Mouse (Mus musculus) limb, embryonic 10.5 days (tissue): Measurements from ENCODE around the gene Dusp2. TPM values are rescaled to one million over a fixed set of nuclear protein-coding genes. Genes with fewer than 3 reads are reported as not detected.

Source experiments
- DNase-seq: peaks from one replicate; pipeline ENCODE4 v3.0.0-alpha.2; 2017; ENCODE audit warnings: low spot score
- H3K27ac ChIP-seq: fragments of 300-500 bp; sonication (generic); 2 replicates; pipeline ENCODE4 v1.5.1; 2016; ENCODE audit warnings: mild to moderate bottlenecking
- H3K27me3 ChIP-seq: fragments of 300-500 bp; sonication (generic); 2 replicates; pipeline ENCODE4 v1.6.1; 2016; ENCODE audit warnings: low read depth, mild to moderate bottlenecking; ENCODE audit not compliant: poor library complexity, severe bottlenecking
- H3K36me3 ChIP-seq: fragments of 300-500 bp; sonication (generic); 2 replicates; pipeline ENCODE4 v1.6.1; 2016; ENCODE audit warnings: mild to moderate bottlenecking, moderate library complexity
- H3K4me1 ChIP-seq: fragments of 300-500 bp; sonication (generic); 2 replicates; pipeline ENCODE4 v1.6.1; 2016
- H3K4me3 ChIP-seq: fragments of 300-500 bp; sonication (generic); 2 replicates; pipeline ENCODE4 v1.5.1; 2016; ENCODE audit warnings: mild to moderate bottlenecking, moderate library complexity
- H3K9me3 ChIP-seq: fragments of 300-500 bp; sonication (generic); replicated peaks from 2 replicates; pipeline ENCODE4 v1.6.1; 2016; ENCODE audit warnings: mild to moderate bottlenecking
- WGBS: fragments of 180-500 bp; shearing (Covaris S2); methylation state at CpG from one replicate; pipeline ENCODE4 v1.1.7; 2016; 5-methylcytosine and 5-hydroxymethylcytosine counted together
- polyA plus RNA-seq: library from polyadenylated mRNA; unstranded; fragments of >200 nt; fragmentation: Nextera tagmentation; extraction: Ambion mirVana; gene quantifications from 2 replicates; pipeline ENCODE4 v1.2.1, GENCODE M21; 2016

Gene Dusp2
- polyA plus RNA-seq, 1 experiment from 2014 or later = 6.4 TPM

- Histone ChIP-seq H3K9me3 (no peaks in the 10 kb centered on the region), H3K27me3 (no peaks in the 10 kb centered on the region), H3K36me3 (no peaks in the 10 kb centered on the region), H3K4me3 (no peak overlapping the region), H3K4me1 (peaks cover 21% of the 10 kb centered on the region), H3K27ac (no peak overlapping the region)
- no peak for DNase-seq
- 60% methylated on average over 7 of the region's 7 CpGs for WGBS
Observed at GRCm38 (mm10) chr2:127375759-127376341, 39.9 kb downstream of the Dusp2 start.

GRCm38 (mm10) chr2:127376423-127377051 lies 40.6 kb downstream of the Dusp2 start:
- Histone ChIP-seq H3K4me3 (no peak overlapping the region), H3K27ac (no peak overlapping the region), H3K9me3 (no peaks in the 10 kb centered on the region), H3K36me3 (no peaks in the 10 kb centered on the region), H3K27me3 (no peaks in the 10 kb centered on the region), H3K4me1 (peaks cover 14% of the 10 kb centered on the region)
- no peak for DNase-seq
- 80% methylated on average over 6 of the region's 6 CpGs for WGBS

GRCm38 (mm10) chr2:127377942-127378610 lies 42.1 kb downstream of the Dusp2 start:
- DNase-seq = no peak
- 70% methylated on average over 7 of the region's 7 CpGs for WGBS
- Histone ChIP-seq H3K9me3 (no peaks in the 10 kb centered on the region), H3K36me3 (no peaks in the 10 kb centered on the region), H3K27me3 (no peaks in the 10 kb centered on the region), H3K27ac (no peak overlapping the region), H3K4me3 (no peak overlapping the region), H3K4me1 (peaks cover 12% of the 10 kb centered on the region; the same call in 1 of the 2 replicates)

GRCm38 (mm10) chr2:127378611-127378990 lies 42.6 kb downstream of the Dusp2 start:
- peaks cover 12% of the 10 kb centered on the region; the same call in 1 of the 2 replicates for H3K4me1 ChIP-seq
- H3K27ac ChIP-seq = no peak overlapping the region
- no peak overlapping the region for H3K4me3 ChIP-seq
- H3K36me3 ChIP-seq = no peaks in the 10 kb centered on the region
- H3K9me3 ChIP-seq = no peaks in the 10 kb centered on the region
- 85% methylated on average over 7 of the region's 7 CpGs for WGBS
- no peaks in the 10 kb centered on the region for H3K27me3 ChIP-seq
- no peak for DNase-seq

GRCm38 (mm10) chr2:127379250-127379649 lies 43.3 kb downstream of the Dusp2 start:
- Histone ChIP-seq H3K27ac (no peak overlapping the region), H3K4me3 (no peak overlapping the region), H3K4me1 (peaks cover 12% of the 10 kb centered on the region; the same call in 1 of the 2 replicates), H3K9me3 (no peaks in the 10 kb centered on the region), H3K36me3 (no peaks in the 10 kb centered on the region), H3K27me3 (no peaks in the 10 kb centered on the region)
- 77% methylated on average over 3 of the region's 3 CpGs for WGBS
- no peak for DNase-seq

- H3K4me3 ChIP-seq = no peak overlapping the region
- 77% methylated on average over 7 of the region's 7 CpGs for WGBS
- no peak overlapping the region for H3K27ac ChIP-seq
- no peaks in the 10 kb centered on the region for H3K27me3 ChIP-seq
- no peaks in the 10 kb centered on the region for H3K36me3 ChIP-seq
- DNase-seq = no peak
- H3K4me1 ChIP-seq = no peaks in the 10 kb centered on the region
- H3K9me3 ChIP-seq = no peaks in the 10 kb centered on the region
Observed at GRCm38 (mm10) chr2:127383881-127384280, 47.9 kb downstream of the Dusp2 start.

GRCm38 (mm10) chr2:127387521-127387920 lies 51.6 kb downstream of the Dusp2 start:
- 80% methylated on average over 2 of the region's 2 CpGs for WGBS
- Histone ChIP-seq H3K36me3 (no peaks in the 10 kb centered on the region), H3K4me1 (no peaks in the 10 kb centered on the region), H3K27me3 (no peaks in the 10 kb centered on the region), H3K27ac (no peak overlapping the region), H3K4me3 (no peak overlapping the region), H3K9me3 (no peaks in the 10 kb centered on the region)
- DNase-seq = no peak

Other genes with a start within 250 kb of the Dusp2 start
- 110 and 125 TPM in 2 replicates for gene Ncaph, start 202.2 kb upstream of the Dusp2 start, polyA plus RNA-seq
- gene Itpripl1, start 192.7 kb upstream of the Dusp2 start, polyA plus RNA-seq = 15.9 and 18.0 TPM in 2 replicates
- 1.7 and 2.5 TPM in 2 replicates for gene 1810024B03Rik, start 127.9 kb upstream of the Dusp2 start, polyA plus RNA-seq
- 103 and 113 TPM in 2 replicates for gene Snrnp200, start 127.8 kb upstream of the Dusp2 start, polyA plus RNA-seq
- gene Ciao1, start 88.3 kb upstream of the Dusp2 start, polyA plus RNA-seq = 58.8 and 58.9 TPM in 2 replicates
- gene Tmem127, start 88.3 kb upstream of the Dusp2 start, polyA plus RNA-seq = 21.8 and 26.3 TPM in 2 replicates
- gene Stard7, start 65.9 kb upstream of the Dusp2 start, polyA plus RNA-seq = 80.4 and 80.8 TPM in 2 replicates
- 0.08 and 0.09 TPM in 2 replicates for gene Astl, start 2.5 kb downstream of the Dusp2 start, polyA plus RNA-seq
- 1.7 and 1.9 TPM in 2 replicates for gene Adra2b, start 27.0 kb downstream of the Dusp2 start, polyA plus RNA-seq
- gene Gpat2, start 89.0 kb downstream of the Dusp2 start, polyA plus RNA-seq = 0.10 TPM in 2 replicates
- 15.6 and 21.1 TPM in 2 replicates for gene Fahd2a, start 108.4 kb downstream of the Dusp2 start, polyA plus RNA-seq
- gene Kcnip3, start 185.9 kb downstream of the Dusp2 start, polyA plus RNA-seq = 2.1 and 2.2 TPM in 2 replicates
- 2.3 and 2.6 TPM in 2 replicates for gene Prom2, start 205.3 kb downstream of the Dusp2 start, polyA plus RNA-seq